Mouse (Mus musculus) spleen, adult 2 months (tissue): ENCODE data around the gene Fam155a. TPM values are rescaled to one million over a fixed set of nuclear protein-coding genes. Genes with fewer than 3 reads are reported as not detected.

ENCODE experiments used
- DNase-seq, 2 experiments: peaks; one replicate each; pipeline versions ENCODE4 v3.0.0 to v3.0.0-alpha.2; 2012 to 2021; ENCODE audit warnings: low spot score in 2 of 2, low read depth in 1 of 2
- H3K27ac ChIP-seq: fragments of 200-500 bp; 2 replicates; pipeline ENCODE4 v1.5.1; 2012; ENCODE audit warnings: low read length, inconsistent platforms; ENCODE audit not compliant: insufficient read depth
- H3K27me3 ChIP-seq: fragments of 200-500 bp; 2 replicates; pipeline ENCODE4 v1.6.1; 2012; ENCODE audit warnings: mild to moderate bottlenecking, moderate library complexity, low read length, inconsistent platforms; ENCODE audit not compliant: control insufficient read depth, insufficient read depth
- H3K36me3 ChIP-seq: fragments of 200-500 bp; 2 replicates; pipeline ENCODE4 v1.6.1; 2012; ENCODE audit warnings: mild to moderate bottlenecking, low read length, inconsistent platforms; ENCODE audit not compliant: control insufficient read depth, insufficient read depth
- H3K4me1 ChIP-seq: fragments of 200-500 bp; 2 replicates; pipeline ENCODE4 v1.6.1; 2011; ENCODE audit warnings: inconsistent platforms; ENCODE audit not compliant: control insufficient read depth, insufficient read depth, insufficient read length
- H3K4me3 ChIP-seq: fragments of 200-500 bp; 2 replicates; pipeline ENCODE4 v1.5.1; 2011; ENCODE audit warnings: mild to moderate bottlenecking, inconsistent platforms; ENCODE audit not compliant: insufficient read depth, insufficient read length; ENCODE audit errors: extremely low read depth
- CTCF ChIP-seq: fragments of 200-500 bp; IDR thresholded peaks from 2 replicates; pipeline ENCODE4 v1.5.1; 2011; ENCODE audit warnings: mild to moderate bottlenecking, inconsistent platforms; ENCODE audit not compliant: insufficient read depth, insufficient read length, insufficient replicate concordance; ENCODE audit errors: extremely low read depth
- POLR2A ChIP-seq: fragments of 200-500 bp; IDR thresholded peaks from 2 replicates; pipeline ENCODE4 v1.6.1; 2011; ENCODE audit warnings: low read depth, low read length, inconsistent platforms
- WGBS: fragments of 180-500 bp; shearing (Covaris S2); methylation state at CpG from one replicate; pipeline ENCODE4 v1.1.7; 2018; 5-methylcytosine and 5-hydroxymethylcytosine counted together
- polyA plus RNA-seq: library from polyadenylated mRNA; depleted of rRNA; stranded (reverse); fragments of >200 nt; gene quantifications from 2 replicates; pipeline ENCODE4 v1.2.3, GENCODE M21; 2012

Gene Fam155a
- polyA plus RNA-seq, 1 experiment, result not detected

DNA sequence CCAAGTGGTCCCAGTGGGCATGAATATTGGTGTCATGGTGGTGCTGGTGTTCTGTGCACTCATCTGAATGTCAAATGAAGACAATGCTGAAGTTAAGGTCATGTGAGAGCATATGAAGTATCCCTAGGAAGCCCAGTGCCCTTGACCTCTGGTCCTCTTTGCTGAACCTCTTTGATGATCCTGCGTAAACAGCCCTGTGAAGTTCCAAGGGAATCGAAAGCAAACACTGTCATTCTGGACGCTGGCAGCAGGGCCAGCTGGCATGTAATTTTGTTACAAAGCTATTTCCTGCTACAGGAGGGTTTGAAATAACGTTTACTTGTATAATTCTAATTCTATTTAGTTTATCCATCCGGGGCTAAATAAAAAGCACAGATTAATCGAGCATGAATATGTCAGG, 270.2 kb downstream of the Fam155a start:
- TF ChIP-seq POLR2A (no peak), CTCF (no peak)
- Histone ChIP-seq H3K4me1 (no peaks in the 10 kb centered on the region), H3K27me3 (no peaks in the 10 kb centered on the region), H3K27ac (no peak overlapping the region), H3K36me3 (no peaks in the 10 kb centered on the region), H3K4me3 (no peak overlapping the region)
- DNase-seq, result no peak
- WGBS, result 57% methylated on average over 6 of the region's 6 CpGs

GRCm38 (mm10) chr8:9494225-9494598, 276.7 kb downstream of the Fam155a start:
- H3K4me3 ChIP-seq, result no peak overlapping the region
- H3K4me1 ChIP-seq, result no peaks in the 10 kb centered on the region
- WGBS, result 89% methylated on average over 1 of the region's 1 CpGs
- no peak for DNase-seq
- no peaks in the 10 kb centered on the region for H3K36me3 ChIP-seq
- no peak overlapping the region for H3K27ac ChIP-seq
- no peaks in the 10 kb centered on the region for H3K27me3 ChIP-seq
- TF ChIP-seq CTCF, result no peak
- TF ChIP-seq POLR2A, result no peak

DNA sequence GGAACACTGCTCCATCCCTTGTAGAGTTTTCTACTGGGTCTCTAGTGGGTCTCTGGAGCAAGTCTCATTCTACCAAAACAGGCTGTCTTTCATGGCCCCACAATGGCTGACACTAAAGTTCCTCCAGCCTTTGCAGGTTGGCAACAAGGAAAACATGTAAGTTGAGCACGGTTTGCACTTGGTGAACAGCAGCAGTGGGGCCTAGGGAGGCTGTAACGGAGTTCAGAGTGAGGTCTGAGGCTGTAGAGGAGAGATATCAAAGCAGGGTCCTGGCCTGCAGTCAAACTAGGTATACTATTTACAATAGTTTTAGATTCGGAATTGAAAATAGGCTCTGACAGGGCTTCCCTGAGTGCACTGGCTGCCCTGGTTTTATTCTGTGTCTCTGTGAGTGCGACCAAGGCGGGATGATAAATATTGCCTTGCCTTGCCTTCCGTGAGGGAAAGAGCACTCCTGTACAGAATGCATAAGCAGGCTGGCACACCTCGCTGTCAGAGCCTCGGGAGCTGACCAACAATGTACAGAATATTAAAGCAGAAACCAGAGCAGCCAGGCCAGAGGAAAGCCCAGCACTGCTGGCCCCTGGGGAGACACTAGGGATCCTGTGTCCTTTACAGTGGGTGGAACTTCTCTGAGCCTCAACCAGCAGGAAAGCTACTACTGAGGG, 277.3 kb downstream of the Fam155a start:
- 81% methylated on average over 8 of the region's 8 CpGs for WGBS

GRCm38 (mm10) chr8:9482565-9482964, 288.4 kb downstream of the Fam155a start:
- Histone ChIP-seq H3K4me1 (no peaks in the 10 kb centered on the region), H3K36me3 (no peaks in the 10 kb centered on the region), H3K27me3 (no peaks in the 10 kb centered on the region), H3K27ac (no peak overlapping the region), H3K4me3 (no peak overlapping the region)
- TF ChIP-seq CTCF, result no peak
- no peak for TF ChIP-seq POLR2A
- DNase-seq, result no peak
- WGBS, result 83% methylated on average over 5 of the region's 5 CpGs

More for the DNA sequence above, 277.3 kb downstream of the Fam155a start:
- DNase-seq, result no peak
- H3K27me3 ChIP-seq, result no peaks in the 10 kb centered on the region
- no peaks in the 10 kb centered on the region for H3K4me1 ChIP-seq
- TF ChIP-seq POLR2A (no peak), CTCF (no peak)
- H3K4me3 ChIP-seq, result no peak overlapping the region
- no peak overlapping the region for H3K27ac ChIP-seq
- no peaks in the 10 kb centered on the region for H3K36me3 ChIP-seq

DNA sequence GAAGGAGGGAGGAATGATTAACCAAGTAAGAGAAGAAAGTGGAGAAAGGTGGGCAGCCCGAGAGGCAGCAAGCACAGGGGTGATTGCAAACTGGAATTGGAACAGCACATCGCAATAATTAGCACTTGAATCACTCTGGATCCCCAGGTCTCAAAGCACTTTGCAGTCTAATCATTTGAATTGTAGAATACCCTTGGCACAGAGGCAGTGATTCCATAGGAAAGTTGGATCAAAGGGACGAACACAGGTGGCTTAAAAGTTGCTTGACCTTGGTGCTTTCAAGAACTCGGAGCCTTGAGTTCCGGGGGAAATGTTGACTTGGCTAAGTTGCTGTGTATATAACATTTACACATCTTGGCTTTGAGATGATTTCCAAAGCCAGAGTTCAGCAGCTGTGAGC, 299.7 kb downstream of the Fam155a start:
- WGBS, result 84% methylated on average over 5 of the region's 5 CpGs
- DNase-seq, result no peak
- Histone ChIP-seq H3K4me1 (no peaks in the 10 kb centered on the region), H3K27me3 (no peaks in the 10 kb centered on the region), H3K36me3 (no peaks in the 10 kb centered on the region), H3K4me3 (no peak overlapping the region), H3K27ac (no peak overlapping the region)
- TF ChIP-seq CTCF (no peak), POLR2A (no peak)

DNA sequence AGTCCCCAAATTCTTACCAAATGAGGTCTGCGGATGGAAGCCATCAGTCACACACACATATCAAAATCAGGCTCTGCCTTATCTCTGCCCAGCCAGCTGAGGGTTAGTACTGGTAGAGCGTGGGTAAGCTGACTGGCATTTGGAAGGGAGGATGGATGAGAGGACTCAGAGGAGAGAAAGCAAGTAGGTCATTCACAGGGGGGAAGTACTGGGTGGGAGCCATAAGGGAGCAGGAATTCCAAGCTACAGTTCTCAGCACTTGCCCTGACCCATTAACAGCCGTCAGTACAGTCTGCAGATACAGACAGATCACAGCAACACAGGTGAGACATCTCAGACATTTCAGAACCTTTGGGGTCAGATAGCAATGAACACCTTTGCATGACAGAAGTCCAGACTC, 300.8 kb downstream of the Fam155a start:
- 90% methylated on average over 3 of the region's 3 CpGs for WGBS
- no peak for TF ChIP-seq POLR2A
- no peak for TF ChIP-seq CTCF

GRCm38 (mm10) chr8:9461111-9461510, 309.9 kb downstream of the Fam155a start:
- no peak overlapping the region for H3K27ac ChIP-seq
- H3K36me3 ChIP-seq, result no peaks in the 10 kb centered on the region
- no peaks in the 10 kb centered on the region for H3K27me3 ChIP-seq
- 78% methylated on average over 4 of the region's 4 CpGs for WGBS
- no peaks in the 10 kb centered on the region for H3K4me1 ChIP-seq
- no peak overlapping the region for H3K4me3 ChIP-seq
- no peak for DNase-seq
- no peak for TF ChIP-seq CTCF
- no peak for TF ChIP-seq POLR2A

More for the DNA sequence above, 300.8 kb downstream of the Fam155a start:
- Histone ChIP-seq H3K4me3 (no peak overlapping the region), H3K27ac (no peak overlapping the region), H3K27me3 (no peaks in the 10 kb centered on the region), H3K4me1 (no peaks in the 10 kb centered on the region), H3K36me3 (no peaks in the 10 kb centered on the region)
- DNase-seq, result no peak
